Mouse (Mus musculus) cerebellum, postnatal 10 days (tissue): Measurements from ENCODE around the gene Trim8.

ENCODE experiments used
- DNase-seq, 2 experiments: peaks; one replicate each; pipeline ENCODE4 v3.0.0; 2021; ENCODE audit warnings: mixed read lengths in 2 of 2

The Trim8 gene

GRCm38 (mm10) chr19:46524601-46525321 lies 23.3 kb downstream of the Trim8 start:
- DNase-seq: peak; percentile 38 to 48

- peak; percentile 67 to 78 for DNase-seq
Measured at GRCm38 (mm10) chr19:46525691-46526631, 24.5 kb downstream of the Trim8 start.

- peak in 1 of 2 experiments; percentile 29 for DNase-seq
Measured at GRCm38 (mm10) chr19:46527632-46528528, 26.4 kb downstream of the Trim8 start.

- DNase-seq: peak; percentile 74 to 75
Measured at GRCm38 (mm10) chr19:46528529-46529213, 27.2 kb downstream of the Trim8 start.

GRCm38 (mm10) chr19:46529601-46530448 lies 28.3 kb downstream of the Trim8 start:
- peak; percentile 58 to 63 for DNase-seq

- DNase-seq: peak in 1 of 2 experiments; percentile 26
Measured at GRCm38 (mm10) chr19:46530449-46530990, 29.0 kb downstream of the Trim8 start.

- peak; percentile 49 to 54 for DNase-seq
Measured at GRCm38 (mm10) chr19:46531071-46532030, 29.8 kb downstream of the Trim8 start.

- DNase-seq: peak; percentile 67 to 71
Measured at GRCm38 (mm10) chr19:46532031-46532688, 30.7 kb downstream of the Trim8 start.

- DNase-seq: no peak
Measured at GRCm38 (mm10) chr19:46533066-46533465, 31.6 kb downstream of the Trim8 start.

- no peak for DNase-seq
Measured at GRCm38 (mm10) chr19:46533525-46533924, 32.0 kb downstream of the Trim8 start.

- DNase-seq: no peak
Measured at GRCm38 (mm10) chr19:46534542-46535098, 33.1 kb downstream of the Trim8 start.

- no peak for DNase-seq
Measured at GRCm38 (mm10) chr19:46537357-46537756, 35.9 kb downstream of the Trim8 start.

GRCm38 (mm10) chr19:46538213-46538612 lies 36.7 kb downstream of the Trim8 start:
- no peak for DNase-seq

GRCm38 (mm10) chr19:46542750-46543149 lies 41.2 kb downstream of the Trim8 start:
- no peak for DNase-seq

- no peak for DNase-seq
Measured at GRCm38 (mm10) chr19:46547565-46547964, 46.1 kb downstream of the Trim8 start.

- DNase-seq: no peak
Measured at GRCm38 (mm10) chr19:46548110-46548509, 46.6 kb downstream of the Trim8 start.

- DNase-seq: no peak
Measured at GRCm38 (mm10) chr19:46550385-46550784, 48.9 kb downstream of the Trim8 start.

GRCm38 (mm10) chr19:46552496-46552895 lies 51.0 kb downstream of the Trim8 start:
- no peak for DNase-seq
